Mouse (Mus musculus): ENCODE measurements around the gene Arhgap15. TPM values are rescaled to one million over a fixed set of nuclear protein-coding genes. Genes with fewer than 3 reads are reported as not detected.

The Arhgap15 gene
- polyA plus RNA-seq, 1 experiment, result 1.7 TPM

DNA sequence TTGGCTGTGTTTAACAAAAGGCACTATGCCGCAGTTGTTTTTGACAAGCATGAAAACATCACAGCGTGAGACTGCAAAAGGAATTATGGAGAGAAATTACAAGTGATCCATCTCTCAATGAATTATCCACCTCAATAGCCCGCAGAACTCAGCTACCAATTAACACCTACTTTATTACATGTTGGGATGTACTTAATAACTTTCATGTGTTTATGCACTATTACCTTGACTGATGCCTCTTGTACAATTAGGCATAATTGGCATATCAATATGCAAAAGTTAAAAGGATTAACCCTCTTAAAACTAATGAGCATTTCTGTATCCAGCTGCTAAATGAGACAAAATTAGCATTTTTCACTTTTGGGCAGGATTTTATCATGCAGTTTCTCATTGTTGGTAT, 33.5 kb downstream of the Arhgap15 start:
- H3K4me1 ChIP-seq (ENCODE audit: control insufficient read depth, insufficient read depth, low read length), result no peaks in the 10 kb centered on the region
- H3K4me3 ChIP-seq (ENCODE audit: insufficient read depth, low read depth, low read length), result no peak overlapping the region
- no peaks in the 10 kb centered on the region for H3K27me3 ChIP-seq (replicated peaks; ENCODE audit: control insufficient read depth, insufficient read depth, low read length)
- no peak overlapping the region for H3K27ac ChIP-seq (ENCODE audit: insufficient read depth, low read depth, low read length)
- H3K36me3 ChIP-seq (ENCODE audit: control insufficient read depth, insufficient read depth, low read length), result no peaks in the 10 kb centered on the region
- no peak for DNase-seq
- TF ChIP-seq CTCF (conservative IDR thresholded peaks at IDR 0.05; ENCODE audit: insufficient read depth, insufficient read length, low read depth, low read length) (no peak), POLR2A (IDR thresholded peaks at IDR 0.05; ENCODE audit: low read depth, low read length) (no peak)
- WGBS, result 92% methylated on average over 3 of the region's 3 CpGs

DNA sequence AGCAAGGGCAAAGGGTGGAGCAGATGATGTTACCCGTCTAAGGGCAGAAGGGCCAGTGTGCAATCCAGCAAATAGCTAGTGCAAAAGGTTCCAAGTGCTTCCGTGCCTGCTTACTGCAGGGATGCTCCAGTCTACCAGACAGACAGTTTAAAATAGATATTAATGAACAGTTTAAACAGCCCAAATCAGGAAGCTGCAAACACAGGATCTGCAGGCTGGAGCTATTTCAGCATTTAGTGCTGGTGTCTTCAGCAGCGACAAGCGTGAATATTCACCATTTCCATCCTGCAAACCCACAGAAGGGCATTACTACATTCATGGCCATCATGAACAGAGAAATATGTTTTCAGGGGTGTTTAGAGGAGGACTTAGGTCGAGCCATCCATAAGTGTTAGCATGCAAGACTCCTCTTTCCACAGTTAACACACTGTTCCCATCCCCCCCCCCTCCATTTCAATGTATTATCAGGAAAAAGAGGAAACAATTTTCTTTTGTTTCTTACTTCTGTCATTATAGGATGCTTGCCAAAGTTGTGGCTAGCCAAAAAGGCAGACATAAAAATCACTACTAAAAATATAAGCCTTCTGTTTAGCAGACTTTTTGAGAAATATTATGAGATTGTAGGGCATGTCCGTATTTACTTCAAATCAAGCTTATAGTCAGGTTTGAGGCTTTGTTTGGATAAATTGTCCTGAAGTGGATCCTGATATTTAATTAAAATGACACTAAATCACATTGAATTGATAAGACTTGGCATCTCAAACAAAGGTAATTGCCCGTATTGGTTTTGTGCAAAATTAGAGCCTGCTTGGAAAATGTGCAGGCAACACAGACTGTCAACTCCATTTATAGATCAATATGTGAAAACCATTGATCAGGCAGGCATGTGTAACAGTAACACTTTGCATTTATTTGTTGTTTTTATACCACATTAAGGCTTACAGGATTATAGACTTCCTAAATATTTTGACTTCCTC, 35.4 kb downstream of the Arhgap15 start:
- Histone ChIP-seq H3K36me3 (ENCODE audit: control insufficient read depth, insufficient read depth, low read length) (no peaks in the 10 kb centered on the region), H3K27me3 (replicated peaks; ENCODE audit: control insufficient read depth, insufficient read depth, low read length) (no peaks in the 10 kb centered on the region), H3K27ac (ENCODE audit: insufficient read depth, low read depth, low read length) (no peak overlapping the region), H3K4me3 (ENCODE audit: insufficient read depth, low read depth, low read length) (no peak overlapping the region), H3K4me1 (ENCODE audit: control insufficient read depth, insufficient read depth, low read length) (no peaks in the 10 kb centered on the region)
- no peak for TF ChIP-seq POLR2A (IDR thresholded peaks at IDR 0.05; ENCODE audit: low read depth, low read length)
- TF ChIP-seq CTCF (conservative IDR thresholded peaks at IDR 0.05; ENCODE audit: insufficient read depth, insufficient read length, low read depth, low read length), result no peak
- WGBS, result 54% methylated on average over 7 of the region's 7 CpGs
- DNase-seq, result no peak

DNA sequence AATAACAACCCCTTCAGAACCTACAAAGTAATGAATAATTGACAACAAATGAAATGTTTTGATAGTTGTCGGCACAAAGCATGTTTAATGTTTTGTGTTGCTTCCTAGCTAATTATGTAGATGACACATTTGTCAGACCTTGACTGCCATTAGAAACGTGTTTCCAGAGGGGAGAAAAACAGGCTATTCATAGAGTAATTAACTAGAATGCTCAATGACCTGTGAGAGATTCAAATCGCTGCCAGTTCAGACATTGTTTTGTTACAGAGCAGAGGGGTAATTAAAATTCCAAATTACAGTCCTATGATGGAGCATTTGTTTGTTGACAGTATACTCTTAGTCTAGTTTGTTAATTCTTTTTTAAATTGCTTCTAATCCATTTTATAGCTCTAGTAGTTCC, 37.5 kb downstream of the Arhgap15 start:
- no peak for DNase-seq
- H3K4me1 ChIP-seq (ENCODE audit: control insufficient read depth, insufficient read depth, low read length), result peaks cover 3% of the 10 kb centered on the region; the same call in 1 of the 2 replicates
- no peaks in the 10 kb centered on the region for H3K27me3 ChIP-seq (replicated peaks; ENCODE audit: control insufficient read depth, insufficient read depth, low read length)
- no peak overlapping the region for H3K4me3 ChIP-seq (ENCODE audit: insufficient read depth, low read depth, low read length)
- H3K36me3 ChIP-seq (ENCODE audit: control insufficient read depth, insufficient read depth, low read length), result no peaks in the 10 kb centered on the region
- H3K27ac ChIP-seq (ENCODE audit: insufficient read depth, low read depth, low read length), result no peak overlapping the region
- no peak for TF ChIP-seq POLR2A (IDR thresholded peaks at IDR 0.05; ENCODE audit: low read depth, low read length)
- TF ChIP-seq CTCF (conservative IDR thresholded peaks at IDR 0.05; ENCODE audit: insufficient read depth, insufficient read length, low read depth, low read length), result no peak
- WGBS, result 25% methylated on average over 3 of the region's 3 CpGs

DNA sequence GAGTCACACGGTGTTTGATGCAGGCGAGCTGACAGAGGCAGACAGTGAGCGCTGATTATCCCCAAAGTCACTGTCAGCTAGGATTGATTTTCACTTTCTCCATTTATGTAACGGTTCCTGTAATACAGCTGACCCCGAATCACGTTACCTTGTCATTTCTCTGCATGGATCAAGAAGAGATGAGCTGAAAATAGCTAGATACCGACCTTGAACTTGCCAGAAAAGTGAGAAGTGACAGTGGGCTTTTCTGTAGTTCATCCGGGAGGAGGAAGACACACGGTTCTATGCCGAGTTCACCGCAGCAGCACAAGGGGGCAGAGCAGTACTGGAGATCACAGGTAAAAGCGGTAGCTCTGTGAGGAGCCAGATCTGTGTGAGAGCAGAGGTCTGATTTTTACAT, 38.5 kb downstream of the Arhgap15 start:
- TF ChIP-seq CTCF (conservative IDR thresholded peaks at IDR 0.05; ENCODE audit: insufficient read depth, insufficient read length, low read depth, low read length) (peak; percentile 60), POLR2A (IDR thresholded peaks at IDR 0.05; ENCODE audit: low read depth, low read length) (no peak)
- Histone ChIP-seq H3K27me3 (replicated peaks; ENCODE audit: control insufficient read depth, insufficient read depth, low read length) (no peaks in the 10 kb centered on the region), H3K4me1 (ENCODE audit: control insufficient read depth, insufficient read depth, low read length) (peaks cover 3% of the 10 kb centered on the region; the same call in 1 of the 2 replicates), H3K27ac (ENCODE audit: insufficient read depth, low read depth, low read length) (no peak overlapping the region), H3K36me3 (ENCODE audit: control insufficient read depth, insufficient read depth, low read length) (no peaks in the 10 kb centered on the region), H3K4me3 (ENCODE audit: insufficient read depth, low read depth, low read length) (no peak overlapping the region)
- WGBS, result 55% methylated on average over 12 of the region's 12 CpGs
- peak; percentile 33 for DNase-seq

- 36% methylated on average over 8 of the region's 8 CpGs for WGBS
- DNase-seq, result no peak
- no peak overlapping the region for H3K27ac ChIP-seq (ENCODE audit: insufficient read depth, low read depth, low read length)
- no peaks in the 10 kb centered on the region for H3K36me3 ChIP-seq (ENCODE audit: control insufficient read depth, insufficient read depth, low read length)
- TF ChIP-seq CTCF (conservative IDR thresholded peaks at IDR 0.05; ENCODE audit: insufficient read depth, insufficient read length, low read depth, low read length), result no peak
- TF ChIP-seq POLR2A (IDR thresholded peaks at IDR 0.05; ENCODE audit: low read depth, low read length), result no peak
- H3K27me3 ChIP-seq (replicated peaks; ENCODE audit: control insufficient read depth, insufficient read depth, low read length), result no peaks in the 10 kb centered on the region
- H3K4me1 ChIP-seq (ENCODE audit: control insufficient read depth, insufficient read depth, low read length), result peaks cover 3% of the 10 kb centered on the region; the same call in 1 of the 2 replicates
- no peak overlapping the region for H3K4me3 ChIP-seq (ENCODE audit: insufficient read depth, low read depth, low read length)
Observed at GRCm38 (mm10) chr2:43788484-43788883, 39.9 kb downstream of the Arhgap15 start.

GRCm38 (mm10) chr2:43790049-43790693, 41.5 kb downstream of the Arhgap15 start:
- H3K4me3 ChIP-seq (ENCODE audit: insufficient read depth, low read depth, low read length), result no peak overlapping the region
- H3K27ac ChIP-seq (ENCODE audit: insufficient read depth, low read depth, low read length), result no peak overlapping the region
- DNase-seq, result peak; percentile 17
- H3K4me1 ChIP-seq (ENCODE audit: control insufficient read depth, insufficient read depth, low read length), result peaks cover 3% of the 10 kb centered on the region
- no peak for TF ChIP-seq CTCF (conservative IDR thresholded peaks at IDR 0.05; ENCODE audit: insufficient read depth, insufficient read length, low read depth, low read length)
- TF ChIP-seq POLR2A (IDR thresholded peaks at IDR 0.05; ENCODE audit: low read depth, low read length), result no peak
- no peaks in the 10 kb centered on the region for H3K36me3 ChIP-seq (ENCODE audit: control insufficient read depth, insufficient read depth, low read length)
- WGBS, result 43% methylated on average over 6 of the region's 6 CpGs
- no peaks in the 10 kb centered on the region for H3K27me3 ChIP-seq (replicated peaks; ENCODE audit: control insufficient read depth, insufficient read depth, low read length)

DNA sequence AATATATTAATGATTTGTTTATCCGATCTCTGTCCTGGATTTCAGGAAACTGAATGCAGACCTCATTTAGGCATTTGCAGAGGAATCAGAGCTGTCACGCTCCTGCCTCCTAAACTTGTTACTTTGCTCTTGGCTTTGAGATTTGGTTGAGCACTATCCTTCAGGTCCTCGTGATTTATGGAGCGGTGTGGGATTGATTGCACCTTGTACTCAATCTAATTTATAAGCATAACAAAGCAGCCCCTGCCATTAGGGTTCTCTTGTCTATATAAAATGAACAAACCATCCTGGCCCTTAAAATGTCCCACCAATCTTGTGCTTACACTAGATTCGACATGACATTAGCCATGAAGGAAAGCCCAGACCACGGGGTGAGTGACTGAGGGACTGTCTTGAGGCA, 43.0 kb downstream of the Arhgap15 start:
- Histone ChIP-seq H3K27ac (ENCODE audit: insufficient read depth, low read depth, low read length) (no peak overlapping the region), H3K36me3 (ENCODE audit: control insufficient read depth, insufficient read depth, low read length) (no peaks in the 10 kb centered on the region), H3K4me3 (ENCODE audit: insufficient read depth, low read depth, low read length) (no peak overlapping the region), H3K27me3 (replicated peaks; ENCODE audit: control insufficient read depth, insufficient read depth, low read length) (no peaks in the 10 kb centered on the region), H3K4me1 (ENCODE audit: control insufficient read depth, insufficient read depth, low read length) (peaks cover 3% of the 10 kb centered on the region)
- TF ChIP-seq POLR2A (IDR thresholded peaks at IDR 0.05; ENCODE audit: low read depth, low read length) (no peak), CTCF (conservative IDR thresholded peaks at IDR 0.05; ENCODE audit: insufficient read depth, insufficient read length, low read depth, low read length) (no peak)
- 38% methylated on average over 6 of the region's 6 CpGs for WGBS
- DNase-seq, result no peak

Data from kidney, adult 2 months (tissue).